Mouse (Mus musculus) G1E (cell line): ENCODE results near the gene Erbb2. TPM values are rescaled to one million over a fixed set of nuclear protein-coding genes. Genes with fewer than 3 reads are reported as not detected.
"Not testable (repeated sequence)": the region's sequence is repeated elsewhere in the genome, so short reads cannot be mapped to it uniquely, and the experiment has no call there.

Source experiments
- ATAC-seq: 2 replicates; pipeline ENCODE4 v1.8.0; 2016; ENCODE audit warnings: mild to moderate bottlenecking; ENCODE audit not compliant: insufficient number of reproducible peaks, poor library complexity, low FRiP score, severe bottlenecking; ENCODE audit errors: extremely low read depth
- DNase-seq: peaks from one replicate; pipeline ENCODE4 v3.0.0; 2012; ENCODE audit warnings: low spot score
- H3K27me3 ChIP-seq: 2 replicates; pipeline ENCODE4 v1.6.1; 2012; ENCODE audit warnings: mild to moderate bottlenecking, low read length, inconsistent platforms; ENCODE audit not compliant: insufficient read depth
- H3K36me3 ChIP-seq: replicated peaks from 2 replicates; pipeline ENCODE3; 2012; ENCODE audit warnings: mild to moderate bottlenecking, inconsistent platforms
- H3K4me1 ChIP-seq: 2 replicates; pipeline ENCODE4 v1.6.1; 2012; ENCODE audit warnings: low read depth, low read length, inconsistent platforms, mixed read lengths; ENCODE audit not compliant: insufficient read depth
- H3K4me3 ChIP-seq: 2 replicates; pipeline ENCODE4 v1.5.1; 2012; ENCODE audit warnings: low read depth, mild to moderate bottlenecking, inconsistent platforms, low read length, moderate library complexity, mixed read lengths
- H3K9me3 ChIP-seq: replicated peaks from 2 replicates; pipeline ENCODE4 v1.6.1; 2012; ENCODE audit warnings: inconsistent platforms
- CTCF ChIP-seq: IDR thresholded peaks from 2 replicates; pipeline ENCODE4 v1.5.1; 2012; ENCODE audit warnings: low read depth, low read length, inconsistent platforms, mixed read lengths
- GATA1 ChIP-seq: IDR thresholded peaks from 2 replicates; pipeline ENCODE4 v1.6.1; 2012; ENCODE audit warnings: borderline replicate concordance, low read length, inconsistent platforms, mixed read lengths
- GATA2 ChIP-seq: IDR thresholded peaks from 2 replicates; pipeline ENCODE4 v1.6.1; 2012; ENCODE audit warnings: low read depth, low read length, inconsistent platforms, borderline replicate concordance
- POLR2AphosphoS5 ChIP-seq: IDR thresholded peaks from 2 replicates; pipeline ENCODE4 v1.6.1; 2012; ENCODE audit warnings: low read depth, low read length, inconsistent platforms; ENCODE audit not compliant: insufficient replicate concordance
- TAL1 ChIP-seq: conservative IDR thresholded peaks from 2 replicates; pipeline ENCODE4 v1.6.1; 2012; ENCODE audit warnings: low read depth, low read length, inconsistent platforms, mixed read lengths
- polyA plus RNA-seq: library from polyadenylated mRNA; stranded (reverse); fragments of >175 nt; gene quantifications from 2 replicates; pipeline ENCODE4 v1.2.3, GENCODE M21; 2012
- total RNA-seq, 2 experiments: library from RNA; stranded (forward) in 1 of 2; stranded (reverse) in 1 of 2; fragments of 200-1000 nt in 1 of 2; fragments of >200 nt in 1 of 2; fragmentation: Nextera tagmentation in 1 of 2; gene quantifications; 2 replicates each; pipeline ENCODE4 v1.2.3; 2014 to 2017

Erbb2 gene
- total and polyA plus RNA-seq, 3 experiments, result 0.05 TPM; not detected in 2

DNA sequence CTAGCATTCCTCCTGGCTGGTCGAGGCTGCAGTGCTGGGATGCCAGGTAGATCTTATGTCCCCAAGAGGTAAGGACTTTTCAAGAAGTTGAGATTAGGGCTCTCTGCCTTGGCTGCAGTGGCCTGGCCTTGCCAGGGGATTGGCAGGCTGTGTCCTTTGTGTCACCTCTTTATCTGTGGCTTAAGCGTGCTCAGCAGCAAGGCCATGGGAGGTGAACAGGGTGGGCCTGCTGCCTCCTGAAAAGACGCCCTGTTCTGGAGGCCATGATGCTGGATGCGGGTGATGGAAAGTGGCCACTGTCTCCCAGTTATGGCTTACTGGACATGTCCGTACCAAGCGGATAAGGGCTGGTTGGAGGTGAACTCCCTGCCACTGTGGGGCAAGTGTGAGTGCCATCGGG, 32.9 kb upstream of the Erbb2 start:
- Histone ChIP-seq H3K36me3 (peaks cover 73% of the 10 kb centered on the region), H3K4me3 (no peak overlapping the region), H3K4me1 (no peaks in the 10 kb centered on the region), H3K9me3 (no peaks in the 10 kb centered on the region), H3K27me3 (peaks cover 13% of the 10 kb centered on the region)
- ATAC-seq, result no peak
- DNase-seq, result no peak
- TF ChIP-seq POLR2AphosphoS5, result no peak

DNA sequence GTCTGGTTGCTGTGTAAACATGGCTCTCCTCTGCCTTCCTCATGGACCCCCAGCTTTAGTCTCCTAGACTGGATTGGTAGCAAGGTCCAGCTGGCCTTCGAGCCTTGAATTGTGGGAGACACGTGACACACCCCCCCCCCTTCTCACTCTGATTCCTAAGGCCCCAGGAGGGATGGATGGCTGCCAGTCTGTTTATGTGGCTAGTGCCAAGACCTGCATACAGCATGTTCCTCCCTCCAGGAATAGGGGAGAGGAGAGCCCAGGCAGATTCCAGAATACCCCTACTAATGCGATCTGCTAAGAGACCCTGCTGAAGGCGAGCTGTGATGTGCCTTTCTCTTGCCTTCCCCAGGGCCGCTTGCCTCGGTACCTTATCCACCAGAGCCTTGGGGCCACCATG, 32.2 kb upstream of the Erbb2 start:
- H3K36me3 ChIP-seq, result peaks cover 66% of the 10 kb centered on the region
- H3K4me3 ChIP-seq, result no peak overlapping the region
- no peak for DNase-seq
- H3K9me3 ChIP-seq, result no peaks in the 10 kb centered on the region
- no peak for ATAC-seq
- no peaks in the 10 kb centered on the region for H3K4me1 ChIP-seq
- TF ChIP-seq TAL1, result no peak
- TF ChIP-seq GATA2, result no peak
- no peak for TF ChIP-seq CTCF
- H3K27me3 ChIP-seq, result peaks cover 21% of the 10 kb centered on the region

DNA sequence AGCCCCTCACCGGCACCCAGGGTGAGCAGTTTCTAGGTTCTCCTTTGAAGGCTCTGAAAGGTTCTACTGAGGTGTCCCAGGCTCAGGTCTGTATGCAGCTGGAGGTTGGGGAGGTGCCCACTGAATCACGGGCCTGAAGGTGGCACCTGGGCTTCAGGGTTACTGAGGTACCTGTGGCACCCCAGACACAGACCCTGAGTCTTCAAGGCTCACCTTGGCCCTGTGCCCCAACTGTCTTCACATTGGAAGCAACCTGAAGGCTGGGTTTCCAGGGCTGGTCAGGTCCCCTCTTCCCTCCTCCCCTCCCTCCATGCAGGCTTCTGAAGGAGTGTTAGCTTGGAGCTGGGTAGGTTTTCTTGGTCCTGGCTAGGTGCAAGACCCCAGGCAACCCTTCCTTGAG, 30.6 kb upstream of the Erbb2 start:
- H3K27me3 ChIP-seq, result peaks cover 36% of the 10 kb centered on the region
- ATAC-seq, result no peak
- H3K4me1 ChIP-seq, result peaks cover 4% of the 10 kb centered on the region; the same call in 1 of the 2 replicates
- peaks cover 51% of the 10 kb centered on the region for H3K36me3 ChIP-seq
- DNase-seq, result no peak
- no peak overlapping the region for H3K4me3 ChIP-seq
- H3K9me3 ChIP-seq, result no peaks in the 10 kb centered on the region
- TF ChIP-seq GATA2, result no peak
- no peak for TF ChIP-seq TAL1
- no peak for TF ChIP-seq CTCF
- no peak for TF ChIP-seq POLR2AphosphoS5
- no peak for TF ChIP-seq GATA1

GRCm38 (mm10) chr11:98382405-98382804, 29.9 kb upstream of the Erbb2 start:
- peaks cover 43% of the 10 kb centered on the region for H3K36me3 ChIP-seq
- peaks cover 42% of the 10 kb centered on the region for H3K27me3 ChIP-seq
- not testable (repeated sequence) for ATAC-seq

DNA sequence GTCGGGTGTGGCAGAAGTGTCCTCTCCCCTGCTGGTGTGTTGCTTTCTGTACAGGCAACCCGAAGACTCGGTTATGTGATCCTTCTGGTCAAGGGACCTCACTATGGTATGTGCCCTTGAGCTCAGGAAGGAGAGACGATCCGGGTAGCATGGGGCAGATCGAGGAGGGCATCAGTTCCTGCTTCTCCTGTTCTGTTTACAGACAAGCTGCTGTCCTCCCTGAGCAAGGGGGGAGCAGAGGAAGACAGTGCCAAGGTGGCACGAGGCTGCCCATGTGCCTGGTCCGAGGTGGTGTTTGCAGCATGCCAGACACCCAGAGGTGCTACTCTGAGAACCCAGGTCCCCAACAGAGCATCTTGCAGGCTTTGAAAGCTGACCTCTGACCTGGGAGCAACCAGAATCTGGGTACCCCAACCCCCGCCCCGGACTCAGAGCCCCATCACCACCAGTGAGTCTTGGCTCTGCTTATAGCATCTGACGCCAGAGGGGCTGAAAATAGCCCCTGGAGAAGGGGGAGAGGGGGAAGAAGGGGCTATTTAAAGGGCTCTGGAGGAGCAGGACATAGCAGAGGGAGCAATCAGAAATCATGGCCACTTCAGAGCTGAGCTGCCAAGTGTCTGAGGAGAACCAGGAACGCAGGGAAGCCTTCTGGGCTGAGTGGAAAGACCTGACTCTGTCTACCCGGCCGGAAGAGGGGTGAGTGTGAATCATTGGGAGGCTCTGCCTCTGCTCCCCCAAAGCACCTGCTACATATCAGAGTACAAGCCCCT, 28.8 kb upstream of the Erbb2 start, which contains the start of gene Tcap:
Gene Tcap (plus strand): TSS at position 551 of the 770 bp plus-strand sequence.
- Histone ChIP-seq H3K9me3 (no peaks in the 10 kb centered on the region), H3K27me3 (peaks cover 51% of the 10 kb centered on the region)
- TF ChIP-seq POLR2AphosphoS5 (no peak), TAL1 (no peak), GATA1 (no peak), GATA2 (no peak), CTCF (no peak)

More at GRCm38 (mm10) chr11:98382405-98382804, 29.9 kb upstream of the Erbb2 start:
- H3K4me1 ChIP-seq, H3K4me3 ChIP-seq, H3K9me3 ChIP-seq, DNase-seq: not testable (repeated sequence)

GRCm38 (mm10) chr11:98384216-98384615, 28.1 kb upstream of the Erbb2 start:
- DNase-seq (no peak), ATAC-seq (no peak)
- H3K4me3 ChIP-seq, result no peak overlapping the region
- H3K27me3 ChIP-seq, result peaks cover 51% of the 10 kb centered on the region
- peaks cover 25% of the 10 kb centered on the region for H3K36me3 ChIP-seq
- H3K9me3 ChIP-seq, result no peaks in the 10 kb centered on the region
- H3K4me1 ChIP-seq, result peaks cover 8% of the 10 kb centered on the region; the same call in 1 of the 2 replicates
- no peak for TF ChIP-seq TAL1
- TF ChIP-seq CTCF, result no peak
- no peak for TF ChIP-seq GATA1
- no peak for TF ChIP-seq POLR2AphosphoS5
- no peak for TF ChIP-seq GATA2

More for the DNA sequence above, 28.8 kb upstream of the Erbb2 start, which contains the start of gene Tcap:
- Histone ChIP-seq H3K36me3 (peaks cover 33% of the 10 kb centered on the region), H3K4me3 (no peak within 1 kb of the TSS), H3K4me1 (peaks cover 7% of the 10 kb centered on the region; the same call in 1 of the 2 replicates)
- no peak for DNase-seq
- no peak for ATAC-seq
